In genomic region chr8:46211611-46212071, GRCm38 (mm10) we compare ENCODE assay signal across 8 mouse cellular contexts. TPM values are rescaled to one million over a fixed set of nuclear protein-coding genes. Genes with fewer than 3 reads are reported as not detected.
A peak's percentile ranks its signal among the peaks of the same experiment; 100 is the strongest.
DNase-seq lines count a peak whose midpoint lies in the region; ATAC-seq lines count a peak whose summit lies in the region.

No protein-coding gene starts in this region.

- peak overlapping the region; percentile 92 for H3K9ac ChIP-seq in forebrain, embryonic 12.5 days
- H3K9ac ChIP-seq in midbrain, embryonic 13.5 days (replicated peaks) = peak overlapping the region; percentile 94

- no peak for ATAC-seq in forebrain, embryonic 12.5 days (ENCODE audit: low FRiP score)
- ATAC-seq in midbrain, embryonic 13.5 days = no peak

- H3K27me3 ChIP-seq in forebrain, embryonic 12.5 days = 0 out of 2 replicates have a peak, but pooled peaks cover 5% of the 10 kb centered on the region
- no peaks in the 10 kb centered on the region for H3K27me3 ChIP-seq in midbrain, embryonic 13.5 days

- H3K9me3 ChIP-seq in forebrain, embryonic 12.5 days = no peaks in the 10 kb centered on the region
- H3K9me3 ChIP-seq in midbrain, embryonic 13.5 days = no peaks in the 10 kb centered on the region

- peak overlapping the region; percentile 73 for H3K4me3 ChIP-seq in forebrain, embryonic 12.5 days (replicated peaks)
- peak overlapping the region; percentile 81 for H3K4me3 ChIP-seq in midbrain, embryonic 13.5 days (replicated peaks)

- H3K27ac ChIP-seq in forebrain, embryonic 12.5 days = peak overlapping the region; percentile 98
- H3K27ac ChIP-seq in midbrain, embryonic 13.5 days = peak overlapping the region; percentile 98

- peak; percentile 45 for DNase-seq in adrenal gland, postnatal 14 days
- DNase-seq in adrenal gland, postnatal 36 days = no peak
- DNase-seq in ovary, postnatal 14 days (ENCODE audit: low spot score) = peak; percentile 8
- no peak for DNase-seq in ovary, postnatal 36 days (ENCODE audit: low spot score)
- peak; percentile 69 to 73 for DNase-seq in kidney, adult 8-10 months
- DNase-seq in urinary bladder, adult 2 months (ENCODE audit: low spot score) = no peak

- WGBS in forebrain, embryonic 12.5 days = 4% methylated on average over 13 of the region's 13 CpGs
- WGBS in midbrain, embryonic 13.5 days = 3% methylated on average over 13 of the region's 13 CpGs

- H3K36me3 ChIP-seq in forebrain, embryonic 12.5 days (replicated peaks) = peaks cover 25% of the 10 kb centered on the region
- peaks cover 26% of the 10 kb centered on the region for H3K36me3 ChIP-seq in midbrain, embryonic 13.5 days

- peaks cover 34% of the 10 kb centered on the region for H3K4me1 ChIP-seq in forebrain, embryonic 12.5 days
- H3K4me1 ChIP-seq in midbrain, embryonic 13.5 days (replicated peaks) = peaks cover 45% of the 10 kb centered on the region

- H3K4me2 ChIP-seq in forebrain, embryonic 12.5 days = peak overlapping the region; percentile 65
- H3K4me2 ChIP-seq in midbrain, embryonic 13.5 days (replicated peaks) = peak overlapping the region; percentile 75

RNA-seq across cellular contexts. Expression of gene Slc25a4, which starts 0.6 kb away (rescaled TPM):
- 205 and 233 TPM in 2 replicates for total RNA-seq in adrenal gland, postnatal 14 days (2021)
- total RNA-seq in adrenal gland, postnatal 36 days (2021) = 100 to 1,000 TPM; 173 to 193 TPM
- 448 and 462 TPM in 2 replicates for polyA plus RNA-seq in forebrain, embryonic 12.5 days (2016; fragmentation: Nextera tagmentation; extraction: Ambion mirVana)
- 693 and 718 TPM in 2 replicates for polyA plus RNA-seq in midbrain, embryonic 13.5 days (2015; fragmentation: Nextera tagmentation; extraction: Ambion mirVana)
- 537 and 579 TPM in 2 replicates for polyA plus RNA-seq in urinary bladder, adult 2 months (2012; rRNA removed)

RNA-seq across cellular contexts. Expression of gene Snx25, which starts 59.7 kb away (rescaled TPM):
- 18.3 and 18.6 TPM in 2 replicates for total RNA-seq in adrenal gland, postnatal 14 days (2021)
- total RNA-seq in adrenal gland, postnatal 36 days (2021) = 10 to 100 TPM; 17.7 to 18.2 TPM
- 4.1 and 4.5 TPM in 2 replicates for polyA plus RNA-seq in forebrain, embryonic 12.5 days (2016; fragmentation: Nextera tagmentation; extraction: Ambion mirVana)
- polyA plus RNA-seq in midbrain, embryonic 13.5 days (2015; fragmentation: Nextera tagmentation; extraction: Ambion mirVana) = 6.4 and 6.5 TPM in 2 replicates
- polyA plus RNA-seq in urinary bladder, adult 2 months (2012; rRNA removed) = 9.5 and 9.9 TPM in 2 replicates

Comparison
In these comparisons a context has a peak if more than half of its experiments do, and no peak if none do; other contexts are left out.
1. DNase-seq: peak in adrenal gland, postnatal 14 days (single experiment), ovary, postnatal 14 days (single experiment) and kidney, adult 8-10 months (2 of 2); none in adrenal gland, postnatal 36 days (0 of 2), ovary, postnatal 36 days (single experiment) and urinary bladder, adult 2 months (single experiment).